Mouse (Mus musculus) Patski (cell line): ENCODE data around the gene Sppl3. TPM values are rescaled to one million over a fixed set of nuclear protein-coding genes. Genes with fewer than 3 reads are reported as not detected.

Experiments used
- ATAC-seq: fragments of 100-300 bp; one replicate; pipeline ENCODE4 v1.8.0; 2021
- CTCF ChIA-PET: fragments of 350-600 bp; sonication (Branson Sonifier 250); formaldehyde crosslinking; loops from one replicate; lab custom pipeline; 2022; ENCODE audit warnings: inconsistent platforms; lab: Charles Lee
- POLR2A ChIA-PET: fragments of 350-600 bp; sonication (Branson Sonifier 250); formaldehyde crosslinking; loops from one replicate; lab custom pipeline; 2022; ENCODE audit warnings: antibody characterized with exemption, inconsistent platforms; lab: Charles Lee
- DNase-seq: peaks from one replicate; pipeline ENCODE4 v3.0.0-alpha.2; 2011; ENCODE audit warnings: low read depth, low spot score
- H3K27me3 ChIP-seq: fragments of 371-371 bp; one replicate; pipeline ENCODE4 v1.5.1; 2021
- CTCF ChIP-seq: fragments of 100-300 bp; IDR thresholded peaks from one replicate; pipeline ENCODE4 v1.5.1; 2021
- in situ Hi-C: fragments of 300-500 bp; cut with MboI; formaldehyde crosslinking; loops from 3 replicates; pipeline ENCODE4 v1.11.1; 2018; ENCODE audit warnings: low pct_unique_long_range_greater_than_20kb, mixed read lengths
- polyA plus RNA-seq: library from polyadenylated mRNA; unstranded; gene quantifications from one replicate; pipeline ENCODE4 v1.2.3, GENCODE M21; 2021

The Sppl3 gene
- polyA plus RNA-seq, 1 experiment from 2014 or later = 71.9 TPM

- no peak for DNase-seq
- POLR2A ChIA-PET = no interaction called here
- no peaks in the 10 kb centered on the region for H3K27me3 ChIP-seq
- ATAC-seq = no peak
- in situ Hi-C loops = loop anchor here (5.0 kb wide), 1 partner anchor 110 kb away; the partner anchor contains the start of gene Pop5
- CTCF ChIA-PET = no interaction called here
- TF ChIP-seq CTCF = no peak
Observed at GRCm38 (mm10) chr5:115127421-115128179, 116.7 kb downstream of the Sppl3 start.

GRCm38 (mm10) chr5:115129328-115129727 lies 118.4 kb downstream of the Sppl3 start:
- ChIA-PET CTCF (no interaction called here), POLR2A (interaction anchor here (0.6 kb wide), 1 partner anchor 360 kb away, joined by 3 read pairs; no protein-coding TSS in a partner anchor)
- in situ Hi-C loops = loop anchor here (5.0 kb wide), 1 partner anchor 108 kb away; the partner anchor contains the start of gene Pop5
- ATAC-seq (no peak), DNase-seq (no peak)
- no peak for TF ChIP-seq CTCF
- H3K27me3 ChIP-seq = no peaks in the 10 kb centered on the region

- TF ChIP-seq CTCF = no peak
- ChIA-PET POLR2A (no interaction called here), CTCF (interaction anchor here (1.0 to 1.4 kb wide), 2 partner anchors 49 to 59 kb away, joined by 3 read pairs; no protein-coding TSS in a partner anchor)
- DNase-seq = no peak
- in situ Hi-C loops = no loop called here
- H3K27me3 ChIP-seq = no peaks in the 10 kb centered on the region
- ATAC-seq = no peak
Observed at GRCm38 (mm10) chr5:115132465-115132864, 121.5 kb downstream of the Sppl3 start.

- ATAC-seq = no peak
- no peaks in the 10 kb centered on the region for H3K27me3 ChIP-seq
- POLR2A ChIA-PET = interaction anchor here (0.6 to 1.9 kb wide), 2 partner anchors 8 to 12 kb away, joined by 3 to 5 read pairs; no protein-coding TSS in a partner anchor
- no peak for TF ChIP-seq CTCF
- CTCF ChIA-PET = interaction anchor here (1.0 to 1.4 kb wide), 3 partner anchors 12 to 58 kb away, joined by 3 read pairs; no protein-coding TSS in a partner anchor
- DNase-seq = no peak
- in situ Hi-C loops = no loop called here
Observed at GRCm38 (mm10) chr5:115133358-115134066, 122.6 kb downstream of the Sppl3 start.

GRCm38 (mm10) chr5:115134234-115135165 lies 123.6 kb downstream of the Sppl3 start, which contains the start of gene Unc119b:
Gene Unc119b, minus strand, starts transcription at chr5:115134975.
- ChIA-PET CTCF (interaction anchor here (1.0 to 1.9 kb wide), 4 partner anchors 9 to 156 kb away, joined by 3 to 8 read pairs (median 4); no protein-coding TSS in a partner anchor), POLR2A (interaction anchor here (0.6 to 1.9 kb wide), 2 partner anchors 9 to 11 kb away, joined by 3 to 5 read pairs; no protein-coding TSS in a partner anchor)
- peak; percentile 79 for ATAC-seq
- TF ChIP-seq CTCF = no peak
- H3K27me3 ChIP-seq = no peaks in the 10 kb centered on the region
- in situ Hi-C loops = no loop called here
- DNase-seq = no peak

- H3K27me3 ChIP-seq = no peaks in the 10 kb centered on the region
- DNase-seq (no peak), ATAC-seq (no peak)
- ChIA-PET POLR2A (no interaction called here), CTCF (no interaction called here)
- no peak for TF ChIP-seq CTCF
- in situ Hi-C loops = no loop called here
Observed at GRCm38 (mm10) chr5:115139124-115139523, 128.2 kb downstream of the Sppl3 start.

GRCm38 (mm10) chr5:115140726-115141125 lies 129.8 kb downstream of the Sppl3 start:
- in situ Hi-C loops = no loop called here
- TF ChIP-seq CTCF = no peak
- POLR2A ChIA-PET = no interaction called here

GRCm38 (mm10) chr5:115142166-115142697 lies 131.3 kb downstream of the Sppl3 start:
- in situ Hi-C loops = no loop called here
- TF ChIP-seq CTCF = no peak
- H3K27me3 ChIP-seq = no peaks in the 10 kb centered on the region
- ChIA-PET POLR2A (interaction anchor here (2.1 kb wide), 1 partner anchor 10 kb away, joined by 6 read pairs; no protein-coding TSS in a partner anchor), CTCF (interaction anchor here (5.1 kb wide), 1 partner anchor 17 kb away, joined by 14 read pairs; no protein-coding TSS in a partner anchor)
- no peak for ATAC-seq
- DNase-seq = no peak

More at GRCm38 (mm10) chr5:115140726-115141125, 129.8 kb downstream of the Sppl3 start:
- CTCF ChIA-PET = no interaction called here
- H3K27me3 ChIP-seq = no peaks in the 10 kb centered on the region
- no peak for ATAC-seq
- DNase-seq = no peak

GRCm38 (mm10) chr5:115143552-115143951 lies 132.6 kb downstream of the Sppl3 start:
- DNase-seq (no peak), ATAC-seq (no peak)
- in situ Hi-C loops = no loop called here
- ChIA-PET CTCF (interaction anchor here (5.1 kb wide), 1 partner anchor 18 kb away, joined by 14 read pairs; no protein-coding TSS in a partner anchor), POLR2A (interaction anchor here (2.1 kb wide), 1 partner anchor 8 kb away, joined by 6 read pairs; no protein-coding TSS in a partner anchor)
- TF ChIP-seq CTCF = no peak
- no peaks in the 10 kb centered on the region for H3K27me3 ChIP-seq
